Mouse (Mus musculus) heart, embryonic 16.5 days (tissue): ENCODE measurements around the gene Polrmt. TPM values are rescaled to one million over a fixed set of nuclear protein-coding genes. Genes with fewer than 3 reads are reported as not detected.

Experiments
- ATAC-seq: fragments of 200-750 bp; cut with Nextera tagmentation; replicated peaks from 2 replicates; pipeline ENCODE4 v1.8.0; 2017; ENCODE audit warnings: moderate number of reproducible peaks; ENCODE audit not compliant: insufficient read depth, low FRiP score; ENCODE audit errors: extremely low read depth
- H3K27ac ChIP-seq: fragments of 300-500 bp; sonication (generic); 2 replicates; pipeline ENCODE4 v1.5.1; 2014; ENCODE audit warnings: mild to moderate bottlenecking, low read length, control low read depth, moderate library complexity
- H3K27me3 ChIP-seq: fragments of 300-500 bp; sonication (generic); 2 replicates; pipeline ENCODE4 v1.6.1; 2014; ENCODE audit warnings: low read length, mixed read lengths; ENCODE audit not compliant: control insufficient read depth, insufficient read depth
- H3K36me3 ChIP-seq: fragments of 300-500 bp; sonication (generic); 2 replicates; pipeline ENCODE4 v1.6.1; 2014; ENCODE audit not compliant: control insufficient read depth, insufficient read depth
- H3K4me1 ChIP-seq: fragments of 300-500 bp; sonication (generic); 2 replicates; pipeline ENCODE4 v1.6.1; 2014; ENCODE audit warnings: low read length, mixed read lengths; ENCODE audit not compliant: control insufficient read depth, insufficient read depth
- H3K4me2 ChIP-seq: fragments of 300-500 bp; sonication (generic); 2 replicates; pipeline ENCODE4 v1.6.1; 2014; ENCODE audit warnings: low read depth, mild to moderate bottlenecking, control low read depth, low read length
- H3K4me3 ChIP-seq: fragments of 300-500 bp; sonication (generic); 2 replicates; pipeline ENCODE4 v1.5.1; 2014; ENCODE audit warnings: mild to moderate bottlenecking, control low read depth, low read length
- H3K9ac ChIP-seq: fragments of 300-500 bp; sonication (generic); 2 replicates; pipeline ENCODE4 v1.6.1; 2014; ENCODE audit warnings: low read length, control low read depth
- H3K9me3 ChIP-seq: fragments of 300-500 bp; sonication (generic); replicated peaks from 2 replicates; pipeline ENCODE4 v1.6.1; 2016; ENCODE audit warnings: low read length; ENCODE audit not compliant: control insufficient read depth
- WGBS: fragments of 180-500 bp; shearing (Covaris S2); extraction: QIAGEN DNeasy Blood & Tissue Kit; methylation state at CpG from one replicate; pipeline ENCODE4 v1.1.7; 2014; 5-methylcytosine and 5-hydroxymethylcytosine counted together
- polyA plus RNA-seq: library from polyadenylated mRNA; unstranded; fragments of >200 nt; fragmentation: Nextera tagmentation; extraction: Ambion mirVana; gene quantifications from 2 replicates; pipeline ENCODE4 v1.2.1, GENCODE M21; 2015

Polrmt gene
- polyA plus RNA-seq, 1 experiment from 2014 or later, result 36.3 TPM

DNA sequence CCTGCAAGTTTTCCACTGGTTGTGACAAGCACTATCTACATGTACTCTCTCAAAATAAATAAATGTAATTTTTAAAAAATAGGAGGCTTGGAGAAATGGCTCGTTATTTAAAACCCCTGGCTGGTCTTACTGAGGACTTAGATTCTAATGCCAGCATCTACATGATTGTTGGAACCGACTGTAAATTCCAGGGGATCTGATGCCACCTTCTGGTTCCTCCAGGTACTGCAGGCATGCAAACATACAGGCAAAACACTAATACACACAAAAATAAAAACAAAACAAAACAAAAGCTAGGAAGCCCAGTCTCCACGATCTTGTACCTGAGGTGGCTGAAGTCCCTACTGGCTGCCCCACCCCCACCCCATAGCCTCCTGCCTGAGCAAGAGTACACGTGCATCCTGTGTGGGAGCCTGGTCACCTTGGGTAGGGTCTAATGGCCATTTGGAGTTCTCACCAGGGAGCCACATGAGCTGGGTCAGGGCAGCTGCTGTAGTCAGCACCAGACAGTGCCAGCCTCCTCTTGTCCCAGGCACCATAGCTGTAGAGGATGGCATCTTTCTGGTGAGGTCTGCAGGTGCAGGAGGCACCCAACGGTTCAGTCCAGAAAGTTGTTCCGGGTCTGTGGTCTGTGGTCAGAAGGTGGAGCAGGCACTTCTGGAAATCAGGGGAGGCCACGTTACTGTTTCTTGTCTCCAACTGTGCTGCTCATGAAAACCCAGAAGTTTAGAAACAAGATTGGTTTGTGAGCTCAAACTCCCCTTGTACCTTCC, 42.2 kb upstream of the Polrmt start:
- Histone ChIP-seq H3K27me3 (peaks cover 5% of the 10 kb centered on the region; the same call in 1 of the 2 replicates), H3K27ac (peak overlapping the region; percentile 74; the same call in 1 of the 2 replicates), H3K4me3 (peak overlapping the region; percentile 15; the same call in 1 of the 2 replicates), H3K9me3 (no peaks in the 10 kb centered on the region), H3K36me3 (no peaks in the 10 kb centered on the region), H3K9ac (0 out of 2 replicates have a peak overlapping the region, but pooled peaks have one; percentile 47), H3K4me1 (0 out of 2 replicates have a peak, but pooled peaks cover 2% of the 10 kb centered on the region), H3K4me2 (peak overlapping the region; percentile 30)
- ATAC-seq, result 0 out of 2 replicates have a peak, but pooled peaks have one; percentile 24
- 28% methylated on average over 7 of the region's 7 CpGs for WGBS

DNA sequence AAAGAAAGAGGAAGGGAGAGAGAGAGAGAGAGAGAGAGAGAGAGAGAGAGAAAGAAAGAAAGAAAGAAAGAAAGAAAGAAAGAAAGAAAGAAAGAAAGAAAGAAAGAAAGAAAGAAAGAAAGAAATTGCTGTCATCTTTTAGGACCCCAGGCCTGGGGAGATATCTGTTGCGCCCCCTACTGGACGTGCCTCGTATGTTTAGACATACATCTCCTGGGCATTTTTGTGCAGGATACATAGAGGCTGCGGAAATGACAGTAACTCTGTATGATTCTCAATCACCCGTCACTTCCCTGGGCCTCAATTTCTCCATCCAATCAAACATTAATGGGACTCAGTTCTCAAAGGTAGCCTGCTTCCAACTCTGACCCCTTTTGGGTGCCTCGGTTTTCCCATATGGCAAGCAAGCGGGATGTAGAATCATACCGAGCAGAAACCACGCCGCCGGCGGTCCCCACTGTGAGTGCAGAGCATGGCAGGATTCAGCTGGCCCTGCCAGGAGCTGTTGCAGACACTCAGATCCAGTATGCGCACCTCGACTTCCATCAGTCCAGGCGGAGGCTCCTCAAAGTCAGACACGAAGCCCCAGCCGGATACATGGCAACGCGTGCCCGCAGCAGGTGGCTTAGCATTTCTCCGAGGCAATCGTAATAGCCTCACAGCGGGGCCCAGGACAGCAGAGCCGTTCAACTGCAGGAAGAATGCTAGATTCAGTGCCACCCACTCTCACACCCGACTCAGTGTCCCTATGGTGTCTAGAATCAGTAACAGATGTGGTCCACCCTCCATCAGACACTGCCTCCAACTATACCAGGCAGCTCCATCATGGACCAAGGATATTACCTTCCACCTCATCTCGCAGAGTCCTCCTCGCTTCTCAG, 37.8 kb upstream of the Polrmt start:
- Histone ChIP-seq H3K36me3 (no peaks in the 10 kb centered on the region), H3K27ac (no peak overlapping the region), H3K4me2 (no peak overlapping the region), H3K9me3 (no peaks in the 10 kb centered on the region), H3K27me3 (peaks cover 3% of the 10 kb centered on the region; the same call in 1 of the 2 replicates), H3K9ac (no peak overlapping the region), H3K4me3 (no peak overlapping the region), H3K4me1 (peaks cover 8% of the 10 kb centered on the region)
- WGBS, result 42% methylated on average over 27 of the region's 27 CpGs
- ATAC-seq, result no peak

DNA sequence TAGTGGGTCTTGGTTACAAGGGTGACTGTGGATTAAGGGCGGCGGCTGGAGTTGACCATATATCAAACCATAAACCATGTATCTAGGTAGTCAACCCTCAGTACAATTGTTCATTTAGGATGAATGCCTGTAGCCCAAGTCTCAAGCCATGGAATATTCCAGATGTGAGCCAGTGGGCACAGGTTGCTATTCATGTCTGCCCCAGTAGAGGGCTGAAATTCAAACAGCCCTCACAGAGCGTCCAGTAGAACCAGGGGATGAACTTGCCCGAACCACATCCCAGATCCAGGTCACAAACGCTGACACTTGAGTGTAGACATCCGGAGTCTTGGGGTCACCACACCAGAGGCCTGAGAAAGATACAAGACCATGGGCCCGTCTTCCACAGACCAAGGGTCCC, 36.7 kb upstream of the Polrmt start:
- WGBS, result 58% methylated on average over 7 of the region's 7 CpGs
- peaks cover 14% of the 10 kb centered on the region for H3K4me1 ChIP-seq
- no peak for ATAC-seq
- H3K27ac ChIP-seq, result no peak overlapping the region
- H3K27me3 ChIP-seq, result peaks cover 7% of the 10 kb centered on the region; the same call in 1 of the 2 replicates
- no peak overlapping the region for H3K9ac ChIP-seq
- no peaks in the 10 kb centered on the region for H3K36me3 ChIP-seq
- H3K4me3 ChIP-seq, result no peak overlapping the region
- no peaks in the 10 kb centered on the region for H3K9me3 ChIP-seq
- no peak overlapping the region for H3K4me2 ChIP-seq

DNA sequence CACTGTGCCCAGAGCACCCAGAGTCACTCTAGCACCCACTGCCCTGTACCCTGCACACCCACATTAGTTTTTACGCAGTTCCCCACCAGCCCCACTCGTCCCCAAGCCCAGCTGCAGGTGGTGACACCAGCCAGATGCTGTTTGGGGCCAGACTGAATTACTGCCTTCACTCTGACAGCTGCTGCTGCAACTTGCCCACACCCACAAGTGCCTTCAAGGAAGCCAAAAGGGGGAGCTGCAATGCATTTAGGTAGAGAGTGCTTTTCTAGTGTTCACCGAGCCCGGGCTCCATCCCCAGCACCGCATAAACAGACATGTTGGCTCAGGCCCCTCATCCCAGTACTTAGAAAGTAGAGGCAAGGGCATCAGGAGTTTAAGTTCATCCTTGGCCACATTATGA, 35.6 kb upstream of the Polrmt start:
- Histone ChIP-seq H3K4me3 (no peak overlapping the region), H3K4me2 (no peak overlapping the region), H3K36me3 (no peaks in the 10 kb centered on the region), H3K9me3 (no peaks in the 10 kb centered on the region), H3K9ac (no peak overlapping the region), H3K4me1 (peaks cover 25% of the 10 kb centered on the region), H3K27me3 (peaks cover 7% of the 10 kb centered on the region; the same call in 1 of the 2 replicates), H3K27ac (no peak overlapping the region)
- 64% methylated on average over 5 of the region's 5 CpGs for WGBS
- no peak for ATAC-seq

DNA sequence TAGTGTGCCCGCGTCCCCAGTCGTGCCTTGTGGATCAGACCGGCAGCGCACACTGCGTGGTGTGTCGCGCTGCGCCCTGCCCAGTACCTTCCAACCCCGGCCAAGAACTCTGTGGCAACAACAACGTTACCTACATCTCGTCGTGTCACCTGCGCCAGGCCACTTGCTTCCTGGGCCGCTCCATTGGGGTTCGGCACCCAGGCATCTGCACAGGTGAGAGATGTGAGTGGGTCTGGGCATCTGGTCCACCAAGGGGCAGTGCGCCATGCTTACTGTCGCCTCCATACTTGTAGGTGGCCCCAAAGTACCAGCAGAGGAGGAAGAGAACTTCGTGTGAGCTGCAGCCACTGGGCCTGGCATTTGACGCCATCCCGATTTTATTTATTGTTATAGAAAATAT, 34.8 kb upstream of the Polrmt start:
- ATAC-seq, result no peak
- peaks cover 26% of the 10 kb centered on the region for H3K4me1 ChIP-seq
- no peak overlapping the region for H3K9ac ChIP-seq
- WGBS, result 42% methylated on average over 21 of the region's 21 CpGs
- peaks cover 7% of the 10 kb centered on the region; the same call in 1 of the 2 replicates for H3K27me3 ChIP-seq
- H3K36me3 ChIP-seq, result no peaks in the 10 kb centered on the region
- no peaks in the 10 kb centered on the region for H3K9me3 ChIP-seq
- no peak overlapping the region for H3K27ac ChIP-seq
- peak overlapping the region; percentile 92 for H3K4me2 ChIP-seq
- peak overlapping the region; percentile 53 for H3K4me3 ChIP-seq

DNA sequence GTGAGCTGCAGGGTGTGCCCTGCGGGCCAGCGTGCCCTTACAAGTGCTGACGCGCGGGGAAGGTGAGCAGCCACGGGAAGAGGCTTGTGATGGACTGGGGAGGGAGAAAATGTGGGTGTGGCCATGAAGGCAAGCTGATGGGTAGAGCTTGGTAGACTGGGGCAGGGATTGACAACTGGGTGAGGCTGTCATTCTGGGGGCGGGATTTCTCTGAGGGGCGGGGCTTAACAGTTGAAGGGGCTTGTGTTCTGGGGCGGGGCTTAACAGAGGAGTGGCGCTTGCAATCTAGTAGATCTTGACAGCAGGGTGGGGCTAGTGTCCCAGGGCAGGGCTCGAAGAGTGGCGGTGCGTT, 34.3 kb upstream of the Polrmt start:
- peaks cover 7% of the 10 kb centered on the region; the same call in 1 of the 2 replicates for H3K27me3 ChIP-seq
- H3K27ac ChIP-seq, result no peak overlapping the region

DNA sequence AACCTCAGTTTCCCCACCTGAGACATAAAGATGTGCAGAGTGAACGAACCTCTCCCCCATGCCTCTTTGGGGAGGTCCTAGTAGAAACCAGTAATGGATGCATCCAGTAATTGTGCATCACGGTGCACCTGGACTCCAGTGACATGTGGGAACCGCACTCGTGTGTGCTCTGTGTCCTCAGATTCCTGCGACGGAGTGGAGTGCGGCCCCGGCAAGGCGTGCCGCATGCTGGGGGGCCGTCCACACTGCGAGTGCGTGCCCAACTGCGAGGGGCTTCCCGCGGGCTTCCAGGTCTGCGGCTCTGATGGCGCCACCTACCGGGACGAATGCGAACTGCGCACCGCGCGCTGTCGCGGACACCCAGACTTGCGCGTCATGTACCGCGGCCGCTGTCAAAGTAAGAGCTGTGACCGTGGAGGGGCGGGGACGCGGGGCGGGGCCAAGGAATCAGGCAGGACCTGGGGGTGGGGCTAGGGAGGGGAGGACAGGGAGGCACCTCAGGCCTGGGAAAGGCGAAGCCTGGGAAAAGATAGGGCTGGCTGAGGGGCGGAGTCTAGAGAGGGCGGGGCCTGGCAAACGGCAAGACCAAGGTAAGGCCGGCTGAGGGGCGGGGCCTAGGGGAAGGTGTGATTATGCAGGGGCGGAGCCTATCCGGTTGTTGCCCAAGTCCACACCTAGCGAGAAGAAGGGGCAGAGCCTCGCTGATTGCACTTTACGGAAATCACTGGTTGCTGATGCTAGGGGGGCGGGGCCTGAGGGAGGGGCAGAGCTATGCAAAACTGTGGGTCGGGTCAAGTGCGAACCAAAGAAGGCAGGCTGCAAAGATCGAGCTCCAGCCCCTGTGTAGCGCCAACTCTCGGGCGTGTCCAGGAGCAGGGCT, 33.6 kb upstream of the Polrmt start:
- peaks cover 3% of the 10 kb centered on the region; the same call in 1 of the 2 replicates for H3K9me3 ChIP-seq
- H3K9ac ChIP-seq, result peak overlapping the region; percentile 51; the same call in 1 of the 2 replicates
- H3K36me3 ChIP-seq, result no peaks in the 10 kb centered on the region
- 3% methylated on average over 54 of the region's 55 CpGs for WGBS
- H3K27me3 ChIP-seq, result peaks cover 7% of the 10 kb centered on the region; the same call in 1 of the 2 replicates
- ATAC-seq, result peak; percentile 77
- no peak overlapping the region for H3K27ac ChIP-seq
- H3K4me1 ChIP-seq, result peaks cover 26% of the 10 kb centered on the region
- H3K4me3 ChIP-seq, result peak overlapping the region; percentile 53
- peak overlapping the region; percentile 92 for H3K4me2 ChIP-seq

More for the DNA sequence above, 34.3 kb upstream of the Polrmt start:
- ATAC-seq, result no peak; the same call in 1 of the 2 replicates
- WGBS, result 2% methylated on average over 13 of the region's 13 CpGs
- Histone ChIP-seq H3K4me2 (peak overlapping the region; percentile 92), H3K9me3 (no peaks in the 10 kb centered on the region), H3K4me1 (peaks cover 26% of the 10 kb centered on the region), H3K9ac (peak overlapping the region; percentile 51; the same call in 1 of the 2 replicates), H3K4me3 (peak overlapping the region; percentile 53), H3K36me3 (no peaks in the 10 kb centered on the region)

DNA sequence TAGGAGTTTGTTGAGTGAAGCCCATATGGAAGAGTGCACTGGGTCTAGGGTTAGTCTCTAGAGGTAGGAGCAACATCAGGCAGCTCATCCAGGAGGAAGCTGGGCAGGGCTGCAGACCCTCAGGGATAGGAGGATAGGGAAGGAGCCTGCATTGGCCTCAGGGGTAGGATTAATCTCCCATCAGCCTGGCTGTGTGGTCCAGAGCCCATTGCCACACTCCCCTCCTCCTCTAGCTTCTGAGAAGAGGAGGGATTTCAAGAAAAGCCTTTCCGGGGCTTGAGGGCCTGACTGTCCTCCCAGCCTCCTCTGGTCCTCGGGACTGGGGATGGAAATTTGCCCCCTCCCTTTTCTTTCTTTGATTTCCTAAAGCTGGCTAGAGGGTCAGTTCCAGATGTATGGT, 32.8 kb upstream of the Polrmt start:
- Histone ChIP-seq H3K36me3 (no peaks in the 10 kb centered on the region), H3K9ac (no peak overlapping the region), H3K4me1 (peaks cover 26% of the 10 kb centered on the region), H3K4me2 (no peak overlapping the region), H3K9me3 (peaks cover 5% of the 10 kb centered on the region; the same call in 1 of the 2 replicates), H3K27me3 (peaks cover 4% of the 10 kb centered on the region; the same call in 1 of the 2 replicates), H3K27ac (no peak overlapping the region), H3K4me3 (no peak overlapping the region)
- no peak for ATAC-seq
- 31% methylated on average over 2 of the region's 2 CpGs for WGBS
